Mouse (Mus musculus) embryonic facial prominence, embryonic 13.5 days (tissue): ENCODE measurements around the gene Cutc. TPM values are rescaled to one million over a fixed set of nuclear protein-coding genes. Genes with fewer than 3 reads are reported as not detected.

Experiments used
- ATAC-seq: fragments of 200-750 bp; cut with Nextera tagmentation; 2 replicates; pipeline ENCODE4 v1.8.0; 2017; ENCODE audit warnings: low read depth; ENCODE audit not compliant: insufficient number of reproducible peaks, insufficient read depth, low FRiP score, low TSS enrichment
- H3K27ac ChIP-seq: fragments of 300-500 bp; sonication (generic); 2 replicates; pipeline ENCODE4 v1.5.1; 2015; ENCODE audit warnings: moderate library complexity, mild to moderate bottlenecking, inconsistent platforms
- H3K27me3 ChIP-seq: fragments of 300-500 bp; sonication (generic); 2 replicates; pipeline ENCODE4 v1.6.1; 2015; ENCODE audit warnings: mild to moderate bottlenecking, inconsistent platforms
- H3K36me3 ChIP-seq: fragments of 300-500 bp; sonication (generic); 2 replicates; pipeline ENCODE4 v1.6.1; 2015; ENCODE audit warnings: mild to moderate bottlenecking, inconsistent platforms
- H3K4me1 ChIP-seq: fragments of 300-500 bp; sonication (generic); 2 replicates; pipeline ENCODE4 v1.6.1; 2015; ENCODE audit warnings: inconsistent platforms
- H3K4me2 ChIP-seq: fragments of 300-500 bp; sonication (generic); 2 replicates; pipeline ENCODE4 v1.6.1; 2015; ENCODE audit warnings: moderate library complexity, mild to moderate bottlenecking, inconsistent platforms
- H3K4me3 ChIP-seq: fragments of 300-500 bp; sonication (generic); 2 replicates; pipeline ENCODE4 v1.5.1; 2015; ENCODE audit warnings: mild to moderate bottlenecking, inconsistent platforms
- H3K9ac ChIP-seq: fragments of 300-500 bp; sonication (generic); 2 replicates; pipeline ENCODE4 v1.6.1; 2015; ENCODE audit warnings: mild to moderate bottlenecking, inconsistent platforms
- H3K9me3 ChIP-seq: fragments of 300-500 bp; sonication (generic); 2 replicates; pipeline ENCODE4 v1.6.1; 2016; ENCODE audit warnings: inconsistent platforms
- WGBS: fragments of 180-500 bp; shearing (Covaris S2); methylation state at CpG from one replicate; pipeline ENCODE4 v1.1.7; 2015; ENCODE audit warnings: mixed read lengths; 5-methylcytosine and 5-hydroxymethylcytosine counted together
- polyA plus RNA-seq: library from polyadenylated mRNA; unstranded; fragments of >200 nt; fragmentation: Nextera tagmentation; extraction: Ambion mirVana; gene quantifications from 2 replicates; pipeline ENCODE4 v1.2.1, GENCODE M21; 2015

The Cutc gene
- polyA plus RNA-seq, 1 experiment from 2014 or later: 13.4 TPM

DNA sequence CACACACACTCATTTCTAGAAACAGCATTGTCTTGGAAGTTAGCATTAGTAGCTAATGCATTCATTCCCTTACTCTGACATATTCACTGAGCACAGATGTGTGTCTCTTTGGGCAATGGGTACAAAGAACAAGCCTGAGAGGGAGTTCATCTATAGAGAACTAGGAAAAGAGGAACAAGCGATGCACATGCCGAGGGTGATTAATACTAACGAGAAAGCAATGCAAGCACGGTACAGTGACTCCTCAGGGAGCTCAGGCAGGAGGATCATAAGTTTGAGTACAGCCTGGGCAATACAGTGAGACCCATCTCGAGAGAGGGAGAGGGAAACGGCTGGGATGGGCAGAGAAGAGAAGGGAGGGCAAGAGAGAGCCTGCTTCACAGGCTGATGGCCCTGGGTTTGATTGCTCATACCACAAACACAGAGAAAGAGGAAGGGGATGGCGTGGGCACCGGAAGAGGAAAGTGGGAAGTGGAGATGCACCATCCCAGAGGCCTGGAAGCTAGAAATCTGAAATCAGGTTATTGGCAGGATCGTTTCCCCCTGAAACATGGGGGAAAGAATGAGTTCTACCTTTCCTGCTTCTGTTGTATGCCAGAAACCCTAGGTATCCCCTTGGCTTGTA lies 48.7 kb downstream of the Cutc start:
- H3K4me2 ChIP-seq: no peak overlapping the region
- ATAC-seq: no peak
- H3K27ac ChIP-seq: no peak overlapping the region
- 77% methylated on average over 9 of the region's 9 CpGs for WGBS
- no peak overlapping the region for H3K9ac ChIP-seq
- no peak overlapping the region for H3K4me3 ChIP-seq
- no peaks in the 10 kb centered on the region for H3K27me3 ChIP-seq
- no peaks in the 10 kb centered on the region for H3K36me3 ChIP-seq
- no peaks in the 10 kb centered on the region for H3K9me3 ChIP-seq
- no peaks in the 10 kb centered on the region for H3K4me1 ChIP-seq

DNA sequence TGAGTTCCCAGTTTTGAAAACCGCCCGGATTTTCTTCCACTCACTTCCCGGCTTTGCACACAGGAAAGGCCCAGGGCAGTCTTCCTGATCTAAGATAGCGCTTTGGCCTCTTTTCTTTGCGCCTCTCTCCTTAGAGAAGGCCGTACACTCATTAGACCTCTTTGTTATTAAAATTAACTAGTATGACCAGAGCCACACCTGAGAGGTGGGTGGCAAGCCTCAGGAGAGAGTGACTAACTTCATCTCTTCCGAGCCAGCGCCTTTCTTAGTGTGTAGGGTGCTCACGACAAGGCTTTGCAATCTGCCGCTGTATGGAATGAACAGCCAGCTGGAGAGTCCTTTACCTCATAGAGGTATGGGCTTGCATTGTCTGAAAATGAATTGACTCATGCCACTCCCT lies 51.1 kb downstream of the Cutc start:
- ATAC-seq: no peak
- no peak overlapping the region for H3K9ac ChIP-seq
- no peak overlapping the region for H3K4me2 ChIP-seq
- no peak overlapping the region for H3K4me3 ChIP-seq
- no peak overlapping the region for H3K27ac ChIP-seq
- H3K4me1 ChIP-seq: no peaks in the 10 kb centered on the region
- H3K36me3 ChIP-seq: no peaks in the 10 kb centered on the region
- no peaks in the 10 kb centered on the region for H3K9me3 ChIP-seq
- no peaks in the 10 kb centered on the region for H3K27me3 ChIP-seq
- 81% methylated on average over 10 of the region's 10 CpGs for WGBS

DNA sequence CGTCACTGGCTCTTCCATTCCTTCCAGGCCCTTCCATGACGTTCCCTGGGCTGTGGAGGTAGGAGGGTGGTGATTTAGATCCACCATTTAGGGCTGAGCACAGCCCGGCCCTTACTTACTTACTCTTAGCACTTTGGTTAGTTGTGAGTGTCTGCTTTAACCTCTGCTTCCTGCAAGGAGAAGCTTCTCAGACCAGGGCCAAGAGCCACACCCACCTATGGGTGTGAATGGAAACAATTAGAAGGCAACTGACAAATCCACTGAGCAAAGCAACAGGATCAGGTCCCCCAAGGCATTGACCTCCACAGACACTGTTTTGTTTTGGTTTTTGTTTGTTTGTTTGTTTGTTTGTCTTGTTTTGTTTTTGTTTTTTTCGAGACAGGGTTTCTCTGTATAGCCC lies 56.5 kb downstream of the Cutc start:
- no peak overlapping the region for H3K27ac ChIP-seq
- no peak overlapping the region for H3K9ac ChIP-seq
- H3K4me2 ChIP-seq: no peak overlapping the region
- WGBS: 47% methylated on average over 4 of the region's 4 CpGs
- no peaks in the 10 kb centered on the region for H3K27me3 ChIP-seq
- no peak overlapping the region for H3K4me3 ChIP-seq
- no peaks in the 10 kb centered on the region for H3K4me1 ChIP-seq
- H3K36me3 ChIP-seq: no peaks in the 10 kb centered on the region
- no peak for ATAC-seq
- no peaks in the 10 kb centered on the region for H3K9me3 ChIP-seq

GRCm38 (mm10) chr19:43811419-43811818 lies 58.6 kb downstream of the Cutc start:
- no peaks in the 10 kb centered on the region for H3K9me3 ChIP-seq
- H3K9ac ChIP-seq: no peak overlapping the region
- 91% methylated on average over 4 of the region's 4 CpGs for WGBS

DNA sequence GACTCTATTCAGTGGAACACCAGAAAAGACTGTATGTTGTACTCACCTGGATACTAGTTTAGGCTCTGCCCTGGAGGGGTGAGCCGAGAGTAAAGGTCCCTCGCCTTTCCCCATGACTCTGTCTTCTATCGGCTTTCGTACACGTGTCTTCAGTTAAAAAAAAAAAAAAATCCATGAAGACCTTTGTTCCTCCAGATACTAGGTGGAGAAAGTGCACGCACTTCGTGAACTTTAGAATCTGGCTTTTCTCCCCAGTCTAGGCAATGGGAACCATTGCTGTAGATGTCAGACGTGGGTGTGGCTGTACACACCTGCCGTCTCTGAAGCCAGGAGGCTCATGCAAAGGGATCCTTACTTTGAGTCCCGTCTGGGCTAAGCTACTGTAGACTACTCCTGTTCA lies 60.5 kb downstream of the Cutc start:
- H3K9me3 ChIP-seq: no peaks in the 10 kb centered on the region
- 86% methylated on average over 10 of the region's 10 CpGs for WGBS
- no peak for ATAC-seq

More at GRCm38 (mm10) chr19:43811419-43811818, 58.6 kb downstream of the Cutc start:
- no peak overlapping the region for H3K4me2 ChIP-seq
- H3K4me3 ChIP-seq: no peak overlapping the region
- ATAC-seq: no peak
- no peaks in the 10 kb centered on the region for H3K4me1 ChIP-seq
- H3K36me3 ChIP-seq: no peaks in the 10 kb centered on the region
- H3K27me3 ChIP-seq: no peaks in the 10 kb centered on the region
- no peak overlapping the region for H3K27ac ChIP-seq

DNA sequence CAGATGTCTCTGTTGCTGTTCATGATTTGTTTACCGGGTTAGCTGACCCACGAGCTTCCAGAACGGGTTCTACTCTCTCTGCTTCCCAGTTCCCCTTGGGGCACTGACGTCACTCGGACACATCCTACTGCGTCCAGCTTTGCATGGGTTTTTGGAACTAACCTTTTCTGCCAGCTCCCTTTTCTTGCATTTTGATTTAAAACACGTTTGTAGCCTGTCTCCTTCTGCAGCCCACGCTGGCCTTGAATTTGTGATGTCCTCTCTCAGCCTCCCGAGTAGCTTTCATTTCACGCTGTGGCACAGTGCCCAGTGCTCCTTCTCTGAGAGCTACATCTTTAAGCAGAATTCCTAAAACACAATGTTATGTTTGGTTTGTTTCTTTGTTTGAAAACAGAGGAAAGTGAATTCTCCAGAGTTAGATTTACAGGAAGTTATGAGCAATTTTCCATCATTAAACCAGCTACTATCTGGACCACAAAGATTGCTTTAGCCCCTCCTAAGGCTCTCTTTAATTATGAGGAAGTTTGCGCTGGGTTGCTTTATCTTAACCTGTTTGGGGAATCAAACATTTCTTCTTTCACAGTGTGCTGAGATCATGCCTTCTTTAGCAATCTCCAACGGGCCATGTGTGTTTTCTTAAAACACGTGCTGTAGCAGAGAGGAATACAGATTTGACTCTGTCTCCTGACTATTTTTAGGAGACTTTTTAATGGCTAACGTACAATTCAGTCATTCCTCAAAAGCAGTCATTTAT lies 63.0 kb downstream of the Cutc start:
- H3K27me3 ChIP-seq: no peaks in the 10 kb centered on the region
- H3K36me3 ChIP-seq: no peaks in the 10 kb centered on the region
- no peaks in the 10 kb centered on the region for H3K9me3 ChIP-seq
- H3K27ac ChIP-seq: no peak overlapping the region
- no peak for ATAC-seq
- no peak overlapping the region for H3K9ac ChIP-seq
- WGBS: 58% methylated on average over 14 of the region's 14 CpGs
- H3K4me3 ChIP-seq: no peak overlapping the region
- H3K4me1 ChIP-seq: no peaks in the 10 kb centered on the region
- H3K4me2 ChIP-seq: no peak overlapping the region

More for the DNA sequence above, 60.5 kb downstream of the Cutc start:
- no peak overlapping the region for H3K27ac ChIP-seq
- no peaks in the 10 kb centered on the region for H3K36me3 ChIP-seq
- H3K4me1 ChIP-seq: no peaks in the 10 kb centered on the region
- no peak overlapping the region for H3K9ac ChIP-seq
- H3K4me2 ChIP-seq: no peak overlapping the region
- H3K4me3 ChIP-seq: no peak overlapping the region
- no peaks in the 10 kb centered on the region for H3K27me3 ChIP-seq

Other genes starting within 250 kb of the Cutc start
- 34.3 and 35.6 TPM in 2 replicates for gene Got1, start 228.4 kb upstream of the Cutc start, polyA plus RNA-seq
- gene Nkx2-3, start 140.7 kb upstream of the Cutc start, polyA plus RNA-seq: 1.4 and 4.2 TPM in 2 replicates
- gene Slc25a28, start 78.1 kb upstream of the Cutc start, polyA plus RNA-seq: 13.6 and 16.5 TPM in 2 replicates
- gene Entpd7, start 63.3 kb upstream of the Cutc start, polyA plus RNA-seq: 10.3 TPM in 2 replicates
- gene Cox15, start within 50 bp of the Cutc start, polyA plus RNA-seq: 12.5 and 14.4 TPM in 2 replicates
- gene Abcc2, start 29.2 kb downstream of the Cutc start, polyA plus RNA-seq: 0.08 and 0.28 TPM in 2 replicates
- gene Dnmbp, start 187.2 kb downstream of the Cutc start, polyA plus RNA-seq: 19.9 and 20.5 TPM in 2 replicates
- gene Cpn1, start 233.6 kb downstream of the Cutc start, polyA plus RNA-seq: 1.6 TPM in 1 of 2 replicates, not detected in the other